Mouse (Mus musculus): ENCODE results near the gene Adamts12. TPM values are rescaled to one million over a fixed set of nuclear protein-coding genes. Genes with fewer than 3 reads are reported as not detected.

Adamts12 gene
- total and polyA plus RNA-seq, 3 experiments, result not detected

GRCm38 (mm10) chr15:11292246-11292645 lies 227.7 kb downstream of the Adamts12 start:
- Histone ChIP-seq H3K4me1 (ENCODE audit: control insufficient read depth in 1 of 2, insufficient read depth in 2 of 2, low read length in 2 of 2) (no peaks in the 10 kb centered on the region), H3K9ac (ENCODE audit: control insufficient read depth, low read depth, low read length, poor library complexity, severe bottlenecking) (no peak overlapping the region), H3K9me3 (replicated peaks; ENCODE audit: insufficient read depth, low read length) (no peaks in the 10 kb centered on the region), H3K36me3 (ENCODE audit: control insufficient read depth in 1 of 2, insufficient read depth in 2 of 2, low read length in 2 of 2) (no peaks in the 10 kb centered on the region), H3K27me3 (ENCODE audit: control insufficient read depth in 1 of 2, insufficient read depth in 2 of 2, low read length in 2 of 2) (no peaks in the 10 kb centered on the region), H3K79me2 (ENCODE audit: control insufficient read depth, insufficient read depth, low read length, poor library complexity) (no peaks in the 10 kb centered on the region), H3K27ac (ENCODE audit: control insufficient read depth, low read depth, low read length) (no peak overlapping the region), H3K4me3 (ENCODE audit: control insufficient read depth in 1 of 2, insufficient read depth in 1 of 2, low read depth in 2 of 2, low read length in 2 of 2) (no peak overlapping the region)
- TF ChIP-seq POLR2AphosphoS2 (IDR thresholded peaks at IDR 0.05; ENCODE audit: low read length), result no peak
- DNase-seq (ENCODE audit: low read depth, low spot score), result no peak

DNA sequence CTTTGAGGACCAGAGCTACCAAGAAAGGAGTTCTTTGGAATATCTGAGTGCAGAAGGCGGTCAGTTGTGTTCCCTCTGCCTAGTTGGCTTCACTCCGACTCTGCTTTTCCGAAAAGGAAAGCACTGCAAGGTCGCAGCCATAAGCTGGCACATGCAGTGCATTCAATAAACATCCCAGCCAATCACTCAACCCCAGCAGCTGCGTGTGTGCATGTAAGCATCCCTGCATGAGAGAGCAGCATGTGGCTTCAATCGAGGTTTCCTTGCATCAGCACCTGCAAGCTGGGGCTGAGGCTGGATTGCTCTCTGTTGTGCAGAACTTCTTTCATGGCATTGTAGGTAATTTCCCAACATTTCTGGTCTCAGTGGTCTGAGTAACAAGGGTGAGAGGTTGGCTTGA lies 230.4 kb downstream of the Adamts12 start:
- Histone ChIP-seq H3K4me3 (ENCODE audit: control insufficient read depth in 1 of 2, insufficient read depth in 1 of 2, low read depth in 2 of 2, low read length in 2 of 2) (no peak overlapping the region), H3K9me3 (replicated peaks; ENCODE audit: insufficient read depth, low read length) (no peaks in the 10 kb centered on the region), H3K9ac (ENCODE audit: control insufficient read depth, low read depth, low read length, poor library complexity, severe bottlenecking) (no peak overlapping the region), H3K36me3 (ENCODE audit: control insufficient read depth in 1 of 2, insufficient read depth in 2 of 2, low read length in 2 of 2) (no peaks in the 10 kb centered on the region), H3K27ac (ENCODE audit: control insufficient read depth, low read depth, low read length) (no peak overlapping the region), H3K27me3 (ENCODE audit: control insufficient read depth in 1 of 2, insufficient read depth in 2 of 2, low read length in 2 of 2) (no peaks in the 10 kb centered on the region), H3K4me1 (ENCODE audit: control insufficient read depth in 1 of 2, insufficient read depth in 2 of 2, low read length in 2 of 2) (no peaks in the 10 kb centered on the region), H3K79me2 (ENCODE audit: control insufficient read depth, insufficient read depth, low read length, poor library complexity) (no peaks in the 10 kb centered on the region)
- no peak for DNase-seq (ENCODE audit: low read depth, low spot score)
- TF ChIP-seq MEF2A (IDR thresholded peaks at IDR 0.05; ENCODE audit: extremely low read depth, insufficient replicate concordance, low read depth, low read length, poor library complexity, severe bottlenecking) (no peak), ZC3H11A (IDR thresholded peaks at IDR 0.05; ENCODE audit: low read depth, low read length) (no peak), TAL1 (IDR thresholded peaks at IDR 0.05; ENCODE audit: low read length) (no peak), MXI1 (IDR thresholded peaks at IDR 0.05; ENCODE audit: low read depth, low read length) (no peak), MYB (IDR thresholded peaks at IDR 0.05; ENCODE audit: low read depth, low read length) (no peak)

DNA sequence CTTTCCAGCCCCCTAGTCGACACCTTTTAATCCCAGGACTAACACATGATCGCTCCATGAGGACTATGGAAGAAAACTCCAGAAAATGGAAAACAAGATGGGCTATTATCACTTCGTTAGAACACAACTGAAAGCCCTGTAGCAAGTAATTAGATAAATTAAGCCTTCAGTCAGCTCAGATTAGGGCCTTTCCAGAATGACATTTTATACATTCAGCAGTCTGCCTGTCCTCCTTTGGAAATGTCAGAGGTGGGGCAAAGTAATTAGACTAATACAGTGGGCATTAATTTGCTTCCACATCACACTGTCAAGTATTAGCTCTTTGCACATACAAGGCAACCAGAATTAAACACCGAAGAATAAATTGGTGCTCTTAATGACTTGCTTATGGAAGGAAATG lies 233.4 kb downstream of the Adamts12 start:
- DNase-seq (ENCODE audit: low read depth, low spot score), result no peak
- Histone ChIP-seq H3K79me2 (ENCODE audit: control insufficient read depth, insufficient read depth, low read length, poor library complexity) (no peaks in the 10 kb centered on the region), H3K27ac (ENCODE audit: control insufficient read depth, low read depth, low read length) (no peak overlapping the region), H3K9ac (ENCODE audit: control insufficient read depth, low read depth, low read length, poor library complexity, severe bottlenecking) (no peak overlapping the region), H3K4me1 (ENCODE audit: control insufficient read depth in 1 of 2, insufficient read depth in 2 of 2, low read length in 2 of 2) (no peaks in the 10 kb centered on the region), H3K36me3 (ENCODE audit: control insufficient read depth in 1 of 2, insufficient read depth in 2 of 2, low read length in 2 of 2) (no peaks in the 10 kb centered on the region), H3K27me3 (ENCODE audit: control insufficient read depth in 1 of 2, insufficient read depth in 2 of 2, low read length in 2 of 2) (no peaks in the 10 kb centered on the region), H3K9me3 (replicated peaks; ENCODE audit: insufficient read depth, low read length) (no peaks in the 10 kb centered on the region), H3K4me3 (ENCODE audit: control insufficient read depth in 1 of 2, insufficient read depth in 1 of 2, low read depth in 2 of 2, low read length in 2 of 2) (no peak overlapping the region)
- no peak for TF ChIP-seq ZKSCAN1 (IDR thresholded peaks at IDR 0.05; ENCODE audit: low read depth, low read length)

DNA sequence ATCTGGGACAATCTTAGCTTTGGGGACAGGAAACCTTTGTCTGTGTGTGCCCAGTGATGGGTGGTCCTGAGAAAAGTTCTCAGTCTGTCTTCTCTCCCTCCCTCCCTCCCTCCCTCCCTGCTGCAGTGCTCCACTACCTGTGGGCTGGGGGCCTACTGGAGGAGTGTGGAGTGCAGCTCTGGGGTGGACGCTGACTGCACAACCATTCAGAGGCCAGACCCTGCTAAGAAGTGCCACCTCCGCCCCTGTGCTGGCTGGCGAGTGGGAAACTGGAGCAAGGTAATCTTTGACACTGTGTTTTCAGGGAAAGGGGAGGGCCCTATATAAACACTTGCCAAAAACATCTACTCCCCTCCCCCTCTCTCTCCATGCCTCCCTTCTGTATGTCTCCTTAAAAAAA lies 252.5 kb downstream of the Adamts12 start:
- TF ChIP-seq ZMIZ1 (IDR thresholded peaks at IDR 0.05; ENCODE audit: low read depth, low read length), result no peak
- no peak for TF ChIP-seq RAD21 (IDR thresholded peaks at IDR 0.05; ENCODE audit: low read depth, low read length)
- TF ChIP-seq MXI1 (IDR thresholded peaks at IDR 0.05; ENCODE audit: low read depth, low read length), result no peak
- no peak for TF ChIP-seq ZKSCAN1 (IDR thresholded peaks at IDR 0.05; ENCODE audit: low read depth, low read length)
- no peak for TF ChIP-seq TCF12 (IDR thresholded peaks at IDR 0.05; ENCODE audit: low read depth, low read length)
- no peak for TF ChIP-seq MAX (IDR thresholded peaks at IDR 0.05; ENCODE audit: low read length)
- TF ChIP-seq NELFE (IDR thresholded peaks at IDR 0.05; ENCODE audit: low read depth, low read length), result no peak
- TF ChIP-seq RCOR1 (IDR thresholded peaks at IDR 0.05; ENCODE audit: low read depth, low read length), result no peak
- no peak for TF ChIP-seq UBTF (IDR thresholded peaks at IDR 0.05; ENCODE audit: borderline replicate concordance, insufficient read depth, low read depth, low read length)
- TF ChIP-seq EP300 (IDR thresholded peaks at IDR 0.05; ENCODE audit: low read depth in 1 of 2, low read length in 2 of 2), result no peak
- TF ChIP-seq GATA1 (IDR thresholded peaks at IDR 0.05; ENCODE audit: low read depth, low read length), result no peak
- TF ChIP-seq SIN3A (IDR thresholded peaks at IDR 0.05; ENCODE audit: low read length), result no peak
- Histone ChIP-seq H3K9ac (ENCODE audit: control insufficient read depth, low read depth, low read length, poor library complexity, severe bottlenecking) (no peak overlapping the region), H3K4me3 (ENCODE audit: control insufficient read depth in 1 of 2, insufficient read depth in 1 of 2, low read depth in 2 of 2, low read length in 2 of 2) (no peak overlapping the region), H3K79me2 (ENCODE audit: control insufficient read depth, insufficient read depth, low read length, poor library complexity) (no peaks in the 10 kb centered on the region), H3K4me1 (ENCODE audit: control insufficient read depth in 1 of 2, insufficient read depth in 2 of 2, low read length in 2 of 2) (no peaks in the 10 kb centered on the region), H3K9me3 (replicated peaks; ENCODE audit: insufficient read depth, low read length) (no peaks in the 10 kb centered on the region), H3K27me3 (ENCODE audit: control insufficient read depth in 1 of 2, insufficient read depth in 2 of 2, low read length in 2 of 2) (peaks cover 0 to under 1% of the 10 kb centered on the region in 2 experiments; a peak in 2 of 4 replicates), H3K27ac (ENCODE audit: control insufficient read depth, low read depth, low read length) (no peak overlapping the region), H3K36me3 (ENCODE audit: control insufficient read depth in 1 of 2, insufficient read depth in 2 of 2, low read length in 2 of 2) (no peaks in the 10 kb centered on the region)
- no peak for DNase-seq (ENCODE audit: low read depth, low spot score)

Measured in MEL (cell line).